Mouse (Mus musculus) liver, embryonic 15.5 days (tissue): Measurements from ENCODE around the gene Olfr507. TPM values are rescaled to one million over a fixed set of nuclear protein-coding genes. Genes with fewer than 3 reads are reported as not detected.
"Not testable (repeated sequence)": the region's sequence is repeated elsewhere in the genome, so short reads cannot be mapped to it uniquely, and the experiment has no call there.

Experiments
- ATAC-seq: fragments of 200-750 bp; cut with Nextera tagmentation; 2 replicates; pipeline ENCODE4 v1.8.0; 2017; ENCODE audit warnings: moderate number of reproducible peaks, mild to moderate bottlenecking, moderate library complexity; ENCODE audit not compliant: insufficient read depth
- H3K27ac ChIP-seq: fragments of 300-500 bp; sonication (generic); replicated peaks from 2 replicates; pipeline ENCODE4 v1.5.1; 2015; ENCODE audit warnings: mild to moderate bottlenecking, inconsistent platforms
- H3K27me3 ChIP-seq: fragments of 300-500 bp; sonication (generic); 2 replicates; pipeline ENCODE4 v1.6.1; 2015; ENCODE audit warnings: mild to moderate bottlenecking, inconsistent platforms
- H3K36me3 ChIP-seq: fragments of 300-500 bp; sonication (generic); replicated peaks from 2 replicates; pipeline ENCODE4 v1.6.1; 2015; ENCODE audit warnings: moderate library complexity, mild to moderate bottlenecking, inconsistent platforms
- H3K4me1 ChIP-seq: fragments of 300-500 bp; sonication (generic); replicated peaks from 2 replicates; pipeline ENCODE4 v1.6.1; 2015; ENCODE audit warnings: inconsistent platforms
- H3K4me2 ChIP-seq: fragments of 300-500 bp; sonication (generic); 2 replicates; pipeline ENCODE4 v1.6.1; 2015; ENCODE audit warnings: moderate library complexity, mild to moderate bottlenecking, inconsistent platforms
- H3K4me3 ChIP-seq: fragments of 300-500 bp; sonication (generic); replicated peaks from 2 replicates; pipeline ENCODE4 v1.5.1; 2015; ENCODE audit warnings: mild to moderate bottlenecking, inconsistent platforms
- H3K9ac ChIP-seq: fragments of 300-500 bp; sonication (generic); 2 replicates; pipeline ENCODE4 v1.6.1; 2015; ENCODE audit warnings: moderate library complexity, mild to moderate bottlenecking, inconsistent platforms
- H3K9me3 ChIP-seq: fragments of 300-500 bp; sonication (generic); replicated peaks from 2 replicates; pipeline ENCODE4 v1.6.1; 2016; ENCODE audit warnings: inconsistent platforms
- WGBS: fragments of 180-500 bp; shearing (Covaris S2); methylation state at CpG from one replicate; pipeline ENCODE4 v1.1.7; 2015; ENCODE audit warnings: mixed read lengths; ENCODE audit not compliant: insufficient replicate concordance; 5-methylcytosine and 5-hydroxymethylcytosine counted together
- polyA plus RNA-seq: library from polyadenylated mRNA; unstranded; fragments of >200 nt; fragmentation: Nextera tagmentation; extraction: Ambion mirVana; gene quantifications from 2 replicates; pipeline ENCODE4 v1.2.1, GENCODE M21; 2015

The Olfr507 gene
- polyA plus RNA-seq: not detected in 2 replicates

- Histone ChIP-seq H3K9me3 (no peaks in the 10 kb centered on the region), H3K9ac (no peak within 1 kb of the TSS), H3K4me1 (no peaks in the 10 kb centered on the region), H3K36me3 (no peaks in the 10 kb centered on the region), H3K27me3 (no peaks in the 10 kb centered on the region), H3K4me2 (no peak within 1 kb of the TSS), H3K4me3 (no peak within 1 kb of the TSS), H3K27ac (no peak within 1 kb of the TSS)
- no peak for ATAC-seq
- 41% methylated on average over 2 of the region's 2 CpGs for WGBS
Observed at GRCm38 (mm10) chr7:108621514-108621913, at the start of gene Olfr507. Gene Olfr507, plus strand, starts transcription at chr7:108621814.

GRCm38 (mm10) chr7:108589797-108590196, 31.8 kb upstream of the Olfr507 start:
- H3K4me3 ChIP-seq: no peak overlapping the region
- H3K36me3 ChIP-seq: no peaks in the 10 kb centered on the region
- H3K27me3 ChIP-seq: no peaks in the 10 kb centered on the region
- no peak overlapping the region for H3K4me2 ChIP-seq
- no peak overlapping the region for H3K9ac ChIP-seq
- 74% methylated on average over 1 of the region's 1 CpGs for WGBS
- H3K9me3 ChIP-seq: no peaks in the 10 kb centered on the region
- H3K4me1 ChIP-seq: no peaks in the 10 kb centered on the region
- H3K27ac ChIP-seq: no peak overlapping the region
- no peak for ATAC-seq

- H3K27me3 ChIP-seq, H3K4me1 ChIP-seq, H3K4me3 ChIP-seq, H3K9ac ChIP-seq, H3K9me3 ChIP-seq, H3K4me2 ChIP-seq, H3K36me3 ChIP-seq, H3K27ac ChIP-seq, ATAC-seq: not testable (repeated sequence)
- WGBS: 53% methylated on average over 3 of the region's 3 CpGs
Observed at GRCm38 (mm10) chr7:108601916-108602315, 19.7 kb upstream of the Olfr507 start.

- H3K27ac ChIP-seq: no peak within 1 kb of the TSS
Observed at GRCm38 (mm10) chr7:108610487-108610886, 11.1 kb upstream of the Olfr507 start, which contains the start of gene Olfr506. Gene Olfr506, plus strand, starts transcription at chr7:108610787.

GRCm38 (mm10) chr7:108614110-108614509, 7.5 kb upstream of the Olfr507 start:
- ATAC-seq: no peak
- 50% methylated on average over 2 of the region's 2 CpGs for WGBS
- Histone ChIP-seq H3K4me2 (no peak overlapping the region), H3K36me3 (no peaks in the 10 kb centered on the region), H3K4me3 (no peak overlapping the region), H3K27me3 (no peaks in the 10 kb centered on the region), H3K9me3 (no peaks in the 10 kb centered on the region), H3K9ac (no peak overlapping the region), H3K4me1 (no peaks in the 10 kb centered on the region), H3K27ac (no peak overlapping the region)

More at GRCm38 (mm10) chr7:108610487-108610886, 11.1 kb upstream of the Olfr507 start, which contains the start of gene Olfr506:
- H3K4me1 ChIP-seq: no peaks in the 10 kb centered on the region
- 0 out of 2 replicates have a peak, but pooled peaks cover 2% of the 10 kb centered on the region for H3K9me3 ChIP-seq
- no peak within 1 kb of the TSS for H3K4me3 ChIP-seq
- no peak within 1 kb of the TSS for H3K4me2 ChIP-seq
- H3K9ac ChIP-seq: no peak within 1 kb of the TSS
- ATAC-seq: no peak
- H3K36me3 ChIP-seq: no peaks in the 10 kb centered on the region
- no peaks in the 10 kb centered on the region for H3K27me3 ChIP-seq

- H3K27me3 ChIP-seq, H3K9ac ChIP-seq, H3K4me3 ChIP-seq, H3K36me3 ChIP-seq, ATAC-seq, H3K4me1 ChIP-seq, H3K27ac ChIP-seq, H3K9me3 ChIP-seq, H3K4me2 ChIP-seq: not testable (repeated sequence)
- WGBS: 48% methylated on average over 3 of the region's 3 CpGs
Observed at GRCm38 (mm10) chr7:108616781-108617180, 4.8 kb upstream of the Olfr507 start.

GRCm38 (mm10) chr7:108629694-108630093, 8.1 kb downstream of the Olfr507 start, which contains the start of gene Olfr508:
Gene Olfr508, plus strand, starts transcription at chr7:108629994.
- Histone ChIP-seq H3K4me1 (no peaks in the 10 kb centered on the region), H3K27me3 (no peaks in the 10 kb centered on the region), H3K4me3 (no peak within 1 kb of the TSS), H3K36me3 (no peaks in the 10 kb centered on the region), H3K4me2 (no peak within 1 kb of the TSS), H3K27ac (no peak within 1 kb of the TSS), H3K9me3 (no peaks in the 10 kb centered on the region), H3K9ac (no peak within 1 kb of the TSS)
- WGBS: 66% methylated on average over 3 of the region's 3 CpGs
- ATAC-seq: no peak

GRCm38 (mm10) chr7:108651806-108652205, 30.2 kb downstream of the Olfr507 start, which contains the start of gene Olfr509:
Gene Olfr509, minus strand, starts transcription at chr7:108651906.
- no peaks in the 10 kb centered on the region for H3K27me3 ChIP-seq
- H3K9ac ChIP-seq: no peak within 1 kb of the TSS
- H3K27ac ChIP-seq: no peak within 1 kb of the TSS
- H3K4me2 ChIP-seq: no peak within 1 kb of the TSS
- H3K4me1 ChIP-seq: no peaks in the 10 kb centered on the region
- no peaks in the 10 kb centered on the region for H3K9me3 ChIP-seq
- H3K36me3 ChIP-seq: no peaks in the 10 kb centered on the region
- no peak within 1 kb of the TSS for H3K4me3 ChIP-seq
- no peak for ATAC-seq

GRCm38 (mm10) chr7:108662419-108662818, 40.8 kb downstream of the Olfr507 start:
- H3K27me3 ChIP-seq: no peaks in the 10 kb centered on the region
- no peak overlapping the region for H3K27ac ChIP-seq
- no peak overlapping the region for H3K9ac ChIP-seq
- no peaks in the 10 kb centered on the region for H3K9me3 ChIP-seq
- 55% methylated on average over 3 of the region's 3 CpGs for WGBS
- no peak overlapping the region for H3K4me2 ChIP-seq
- H3K4me3 ChIP-seq: no peak overlapping the region
- no peak for ATAC-seq
- no peaks in the 10 kb centered on the region for H3K4me1 ChIP-seq
- no peaks in the 10 kb centered on the region for H3K36me3 ChIP-seq

GRCm38 (mm10) chr7:108666118-108666517, 44.5 kb downstream of the Olfr507 start, which contains the start of gene Olfr510:
Gene Olfr510, plus strand, starts transcription at chr7:108666418.
- H3K4me2 ChIP-seq: no peak within 1 kb of the TSS
- H3K4me3 ChIP-seq: no peak within 1 kb of the TSS
- no peak for ATAC-seq
- 69% methylated on average over 1 of the region's 1 CpGs for WGBS
- H3K4me1 ChIP-seq: no peaks in the 10 kb centered on the region
- H3K9ac ChIP-seq: no peak within 1 kb of the TSS
- no peak within 1 kb of the TSS for H3K27ac ChIP-seq
- no peaks in the 10 kb centered on the region for H3K36me3 ChIP-seq
- no peaks in the 10 kb centered on the region for H3K9me3 ChIP-seq
- H3K27me3 ChIP-seq: no peaks in the 10 kb centered on the region

GRCm38 (mm10) chr7:108671058-108671457, 49.4 kb downstream of the Olfr507 start:
- no peak for ATAC-seq
- Histone ChIP-seq H3K36me3 (no peaks in the 10 kb centered on the region), H3K9ac (no peak overlapping the region), H3K4me3 (no peak overlapping the region), H3K4me2 (no peak overlapping the region), H3K4me1 (no peaks in the 10 kb centered on the region), H3K27me3 (no peaks in the 10 kb centered on the region), H3K27ac (no peak overlapping the region), H3K9me3 (no peaks in the 10 kb centered on the region)
- 41% methylated on average over 1 of the region's 1 CpGs for WGBS
